Comparison of ENCODE assay signal across 8 mouse cellular contexts in the genomic region with DNA sequence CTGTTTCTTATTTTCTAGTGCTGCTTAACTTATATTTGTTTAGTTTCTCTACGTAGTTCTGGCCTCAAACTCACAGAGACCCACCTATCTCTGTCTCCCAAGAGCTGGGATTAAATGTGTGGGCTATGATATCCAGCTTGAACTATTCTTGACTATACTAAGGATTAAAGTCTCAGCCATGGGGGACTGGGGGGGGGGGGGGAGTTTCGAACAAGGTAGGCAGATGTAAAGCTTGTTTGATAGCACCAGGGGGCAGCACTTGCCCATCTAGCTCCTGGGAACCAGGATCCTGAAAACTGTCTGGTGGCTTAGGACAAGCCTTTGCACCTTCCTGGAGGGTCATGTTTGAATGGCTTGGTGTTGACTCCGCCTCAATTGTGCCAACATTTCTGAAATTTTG. TPM values are rescaled to one million over a fixed set of nuclear protein-coding genes. Genes with fewer than 3 reads are reported as not detected.
DNase-seq lines count a peak whose midpoint lies in the region; ATAC-seq and TF ChIP-seq lines count a peak whose summit lies in the region.

No protein-coding gene starts in this region.

- H3K9ac ChIP-seq in embryonic facial prominence, embryonic 14.5 days (ENCODE audit: low read depth, low read length), result peak overlapping the region; percentile 64; the same call in 1 of the 2 replicates
- H3K9ac ChIP-seq in limb, embryonic 14.5 days (ENCODE audit: low read depth, low read length, severe bottlenecking), result peak overlapping the region; percentile 62; the same call in 1 of the 2 replicates
- H3K9ac ChIP-seq in midbrain, embryonic 15.5 days, result peak overlapping the region; percentile 75; the same call in 1 of the 2 replicates

- H3K36me3 ChIP-seq in embryonic facial prominence, embryonic 14.5 days (ENCODE audit: control insufficient read depth, insufficient read depth, low read length), result peaks cover 22% of the 10 kb centered on the region
- peaks cover 33% of the 10 kb centered on the region for H3K36me3 ChIP-seq in hindbrain, embryonic 10.5 days
- H3K36me3 ChIP-seq in limb, embryonic 14.5 days (ENCODE audit: control insufficient read depth, insufficient read depth, low read length), result peaks cover 20% of the 10 kb centered on the region
- peaks cover 8% of the 10 kb centered on the region; the same call in 1 of the 2 replicates for H3K36me3 ChIP-seq in midbrain, embryonic 15.5 days (replicated peaks)

- TF ChIP-seq CTCF in layer of hippocampus, adult 2 months (conservative IDR thresholded peaks at IDR 0.05), result peak; percentile 83

- 9% methylated on average over 3 of the region's 3 CpGs for WGBS in embryonic facial prominence, embryonic 14.5 days
- WGBS in hindbrain, embryonic 10.5 days, result 12% methylated on average over 3 of the region's 3 CpGs
- WGBS in limb, embryonic 14.5 days, result 19% methylated on average over 3 of the region's 3 CpGs
- WGBS in midbrain, embryonic 15.5 days, result 8% methylated on average over 3 of the region's 3 CpGs

- no peaks in the 10 kb centered on the region for H3K27me3 ChIP-seq in embryonic facial prominence, embryonic 14.5 days (replicated peaks; ENCODE audit: control insufficient read depth, insufficient read depth, low read length)
- H3K27me3 ChIP-seq in hindbrain, embryonic 10.5 days (ENCODE audit: insufficient read depth, poor library complexity, severe bottlenecking), result no peaks in the 10 kb centered on the region
- no peaks in the 10 kb centered on the region for H3K27me3 ChIP-seq in limb, embryonic 14.5 days (ENCODE audit: control insufficient read depth, insufficient read depth, low read length)
- H3K27me3 ChIP-seq in midbrain, embryonic 15.5 days (replicated peaks), result no peaks in the 10 kb centered on the region

- no peaks in the 10 kb centered on the region for H3K4me1 ChIP-seq in embryonic facial prominence, embryonic 14.5 days (ENCODE audit: control insufficient read depth, insufficient read depth, low read length)
- peaks cover 49% of the 10 kb centered on the region for H3K4me1 ChIP-seq in hindbrain, embryonic 10.5 days (replicated peaks)
- H3K4me1 ChIP-seq in limb, embryonic 14.5 days (ENCODE audit: control insufficient read depth, insufficient read depth, low read length), result 0 out of 2 replicates have a peak, but pooled peaks cover 9% of the 10 kb centered on the region
- peaks cover 20% of the 10 kb centered on the region for H3K4me1 ChIP-seq in midbrain, embryonic 15.5 days

- H3K4me2 ChIP-seq in embryonic facial prominence, embryonic 14.5 days (ENCODE audit: low read depth, low read length), result peak overlapping the region; percentile 96
- H3K4me2 ChIP-seq in limb, embryonic 14.5 days (replicated peaks; ENCODE audit: low read depth, low read length, severe bottlenecking), result peak overlapping the region; percentile 69
- H3K4me2 ChIP-seq in midbrain, embryonic 15.5 days, result peak overlapping the region; percentile 96

- TF ChIP-seq POLR2A in limb, embryonic 14.5 days (IDR thresholded peaks at IDR 0.05; ENCODE audit: borderline replicate concordance, extremely low read depth, insufficient read depth, insufficient read length), result no peak

- peak in 1 of 2 experiments; percentile 73 for DNase-seq in layer of hippocampus, adult 2 months (ENCODE audit: low spot score in 2 of 2)
- DNase-seq in layer of hippocampus, adult 9-10 months (ENCODE audit: low spot score), result no peak
- peak; percentile 79 for DNase-seq in adrenal gland, postnatal 14 days
- peak; percentile 81 for DNase-seq in embryonic facial prominence, embryonic 14.5 days (ENCODE audit: low spot score)
- DNase-seq in hindbrain, embryonic 10.5 days (ENCODE audit: low spot score), result peak; percentile 69
- peak; percentile 74 for DNase-seq in limb, embryonic 14.5 days (ENCODE audit: low spot score)
- DNase-seq in testis, postnatal 10 days (ENCODE audit: low spot score), result peak; percentile 79

- no peak for ATAC-seq in embryonic facial prominence, embryonic 14.5 days (ENCODE audit: low read depth)
- peak; percentile 26; the same call in 1 of the 2 replicates for ATAC-seq in limb, embryonic 14.5 days (ENCODE audit: low FRiP score, low read depth)
- no peak for ATAC-seq in midbrain, embryonic 15.5 days (replicated peaks)

- H3K4me3 ChIP-seq in layer of hippocampus, adult 2 months, result peak overlapping the region; percentile 65
- peak overlapping the region; percentile 50 for H3K4me3 ChIP-seq in embryonic facial prominence, embryonic 14.5 days (ENCODE audit: low read depth, low read length)
- peak overlapping the region; percentile 94 for H3K4me3 ChIP-seq in hindbrain, embryonic 10.5 days
- peak overlapping the region; percentile 56 for H3K4me3 ChIP-seq in limb, embryonic 14.5 days (replicated peaks; ENCODE audit: low read length)
- H3K4me3 ChIP-seq in midbrain, embryonic 15.5 days, result peak overlapping the region; percentile 61

- no peaks in the 10 kb centered on the region for H3K9me3 ChIP-seq in embryonic facial prominence, embryonic 14.5 days (ENCODE audit: control insufficient read depth, low read length)
- no peaks in the 10 kb centered on the region for H3K9me3 ChIP-seq in hindbrain, embryonic 10.5 days
- no peaks in the 10 kb centered on the region for H3K9me3 ChIP-seq in limb, embryonic 14.5 days (ENCODE audit: control insufficient read depth, low read length)
- H3K9me3 ChIP-seq in midbrain, embryonic 15.5 days, result no peaks in the 10 kb centered on the region

- peak overlapping the region; percentile 86; the same call in 1 of the 2 replicates for H3K27ac ChIP-seq in layer of hippocampus, adult 2 months
- no peak overlapping the region for H3K27ac ChIP-seq in embryonic facial prominence, embryonic 14.5 days (replicated peaks; ENCODE audit: low read depth, low read length)
- peak overlapping the region; percentile 93 for H3K27ac ChIP-seq in hindbrain, embryonic 10.5 days
- no peak overlapping the region for H3K27ac ChIP-seq in limb, embryonic 14.5 days (replicated peaks; ENCODE audit: low read depth, low read length)
- H3K27ac ChIP-seq in midbrain, embryonic 15.5 days, result no peak overlapping the region

RNA-seq across cellular contexts. Expression of a gene that starts 1.1 kb away (rescaled TPM):
- 10 to 100 TPM; 35.3 to 37.0 TPM for total RNA-seq in layer of hippocampus, adult 2 months (2021)
- 76.2 and 76.5 TPM in 2 replicates for total RNA-seq in adrenal gland, postnatal 14 days (2021)
- polyA plus RNA-seq in embryonic facial prominence, embryonic 14.5 days (2014; fragmentation: Nextera tagmentation; extraction: Ambion mirVana), result 39.9 and 48.6 TPM in 2 replicates
- polyA plus RNA-seq in hindbrain, embryonic 10.5 days (2016; fragmentation: Nextera tagmentation; extraction: Ambion mirVana), result 77.0 and 83.8 TPM in 2 replicates
- polyA plus RNA-seq in limb, embryonic 14.5 days (2012; rRNA removed), result 55.6 and 64.6 TPM in 2 replicates
- polyA plus RNA-seq in limb, embryonic 14.5 days (2014; fragmentation: Nextera tagmentation; extraction: Ambion mirVana), result 38.6 and 41.3 TPM in 2 replicates
- 54.7 and 61.3 TPM in 2 replicates for polyA plus RNA-seq in midbrain, embryonic 15.5 days (2015; fragmentation: Nextera tagmentation; extraction: Ambion mirVana)

RNA-seq across cellular contexts. Expression of a gene that starts 12.4 kb away (rescaled TPM):
- total RNA-seq in layer of hippocampus, adult 2 months (2021), result 100 to 1,000 TPM in 1 of 2 experiments, 10 to 100 TPM in 1; 95.7 to 111 TPM
- 54.2 and 66.6 TPM in 2 replicates for total RNA-seq in adrenal gland, postnatal 14 days (2021)
- polyA plus RNA-seq in embryonic facial prominence, embryonic 14.5 days (2014; fragmentation: Nextera tagmentation; extraction: Ambion mirVana), result 22.9 and 30.2 TPM in 2 replicates
- polyA plus RNA-seq in hindbrain, embryonic 10.5 days (2016; fragmentation: Nextera tagmentation; extraction: Ambion mirVana), result 36.6 and 39.1 TPM in 2 replicates
- 67.9 and 89.0 TPM in 2 replicates for polyA plus RNA-seq in limb, embryonic 14.5 days (2012; rRNA removed)
- polyA plus RNA-seq in limb, embryonic 14.5 days (2014; fragmentation: Nextera tagmentation; extraction: Ambion mirVana), result 32.4 and 33.0 TPM in 2 replicates
- polyA plus RNA-seq in midbrain, embryonic 15.5 days (2015; fragmentation: Nextera tagmentation; extraction: Ambion mirVana), result 54.7 and 55.0 TPM in 2 replicates

RNA-seq across cellular contexts. Expression of a gene that starts 15.3 kb away (rescaled TPM):
- not detected for total RNA-seq in layer of hippocampus, adult 2 months (2021)
- 1.4 and 20.2 TPM in 2 replicates for total RNA-seq in adrenal gland, postnatal 14 days (2021)
- polyA plus RNA-seq in embryonic facial prominence, embryonic 14.5 days (2014; fragmentation: Nextera tagmentation; extraction: Ambion mirVana), result 0.89 and 1.5 TPM in 2 replicates
- polyA plus RNA-seq in hindbrain, embryonic 10.5 days (2016; fragmentation: Nextera tagmentation; extraction: Ambion mirVana), result 0.34 and 0.39 TPM in 2 replicates
- 0.93 and 1.1 TPM in 2 replicates for polyA plus RNA-seq in limb, embryonic 14.5 days (2012; rRNA removed)
- 1.3 and 1.6 TPM in 2 replicates for polyA plus RNA-seq in limb, embryonic 14.5 days (2014; fragmentation: Nextera tagmentation; extraction: Ambion mirVana)
- not detected in 2 replicates for polyA plus RNA-seq in midbrain, embryonic 15.5 days (2015; fragmentation: Nextera tagmentation; extraction: Ambion mirVana)

RNA-seq across cellular contexts. Expression of a gene that starts 42.6 kb away (rescaled TPM):
- 1 to 10 TPM; 2.0 to 2.6 TPM for total RNA-seq in layer of hippocampus, adult 2 months (2021)
- 4.1 and 4.4 TPM in 2 replicates for total RNA-seq in adrenal gland, postnatal 14 days (2021)
- polyA plus RNA-seq in embryonic facial prominence, embryonic 14.5 days (2014; fragmentation: Nextera tagmentation; extraction: Ambion mirVana), result 4.1 and 4.6 TPM in 2 replicates
- 2.4 and 3.4 TPM in 2 replicates for polyA plus RNA-seq in hindbrain, embryonic 10.5 days (2016; fragmentation: Nextera tagmentation; extraction: Ambion mirVana)
- polyA plus RNA-seq in limb, embryonic 14.5 days (2012; rRNA removed), result 5.0 and 6.8 TPM in 2 replicates
- polyA plus RNA-seq in limb, embryonic 14.5 days (2014; fragmentation: Nextera tagmentation; extraction: Ambion mirVana), result 4.7 and 4.8 TPM in 2 replicates
- polyA plus RNA-seq in midbrain, embryonic 15.5 days (2015; fragmentation: Nextera tagmentation; extraction: Ambion mirVana), result 3.5 and 3.6 TPM in 2 replicates

RNA-seq across cellular contexts. Expression of a gene that starts 46.5 kb away (rescaled TPM):
- total RNA-seq in layer of hippocampus, adult 2 months (2021), result 10 to 100 TPM; 17.5 to 17.7 TPM
- 20.2 and 20.9 TPM in 2 replicates for total RNA-seq in adrenal gland, postnatal 14 days (2021)
- polyA plus RNA-seq in embryonic facial prominence, embryonic 14.5 days (2014; fragmentation: Nextera tagmentation; extraction: Ambion mirVana), result 36.6 and 37.0 TPM in 2 replicates
- polyA plus RNA-seq in hindbrain, embryonic 10.5 days (2016; fragmentation: Nextera tagmentation; extraction: Ambion mirVana), result 24.9 and 30.7 TPM in 2 replicates
- polyA plus RNA-seq in limb, embryonic 14.5 days (2012; rRNA removed), result 30.4 and 32.1 TPM in 2 replicates
- 37.4 and 41.3 TPM in 2 replicates for polyA plus RNA-seq in limb, embryonic 14.5 days (2014; fragmentation: Nextera tagmentation; extraction: Ambion mirVana)
- polyA plus RNA-seq in midbrain, embryonic 15.5 days (2015; fragmentation: Nextera tagmentation; extraction: Ambion mirVana), result 19.6 and 22.0 TPM in 2 replicates

Comparison
In these comparisons a context has a peak if more than half of its experiments do, and no peak if none do; other contexts are left out.
1. H3K27ac ChIP-seq: peak in layer of hippocampus, adult 2 months (single experiment) and hindbrain, embryonic 10.5 days (single experiment); none in embryonic facial prominence, embryonic 14.5 days (single experiment), limb, embryonic 14.5 days (single experiment) and midbrain, embryonic 15.5 days (single experiment).
2. Peak in every context shown above with its lines, with median percentiles within 50 percentile points of each other: H3K4me3 ChIP-seq, H3K4me2 ChIP-seq and H3K9ac ChIP-seq.